Mouse (Mus musculus) bone marrow, adult 2 months (tissue): ENCODE measurements around the gene Nme3.

Source experiments
- CTCF ChIP-seq: fragments of 200-500 bp; IDR thresholded peaks from 2 replicates; pipeline ENCODE4 v1.5.1; 2011; ENCODE audit warnings: low read length, control low read depth; ENCODE audit not compliant: control insufficient read depth, insufficient read depth
- POLR2A ChIP-seq: fragments of 200-500 bp; IDR thresholded peaks from 2 replicates; pipeline ENCODE4 v1.6.1; 2011; ENCODE audit warnings: low read depth, mild to moderate bottlenecking, control low read depth, low read length, borderline replicate concordance; ENCODE audit not compliant: control insufficient read depth

GRCm38 (mm10) chr17:24850065-24850772 is 46.1 kb upstream of the Nme3 start, which contains the start of gene Fahd1:
- TF ChIP-seq CTCF (no peak), POLR2A (peak; percentile 91)
